Mouse (Mus musculus) olfactory bulb, adult 2 months (tissue): ENCODE data around the gene Nat10.

Source experiments
- CTCF ChIP-seq: fragments of 200-500 bp; IDR thresholded peaks from 2 replicates; pipeline ENCODE4 v1.5.1; 2012; ENCODE audit warnings: low read depth, mild to moderate bottlenecking, low read length, moderate library complexity; ENCODE audit not compliant: insufficient read depth
- POLR2A ChIP-seq: fragments of 200-500 bp; IDR thresholded peaks from 2 replicates; pipeline ENCODE4 v1.6.1; 2012; ENCODE audit warnings: mild to moderate bottlenecking, low read depth, low read length, moderate library complexity; ENCODE audit not compliant: insufficient read depth

DNA sequence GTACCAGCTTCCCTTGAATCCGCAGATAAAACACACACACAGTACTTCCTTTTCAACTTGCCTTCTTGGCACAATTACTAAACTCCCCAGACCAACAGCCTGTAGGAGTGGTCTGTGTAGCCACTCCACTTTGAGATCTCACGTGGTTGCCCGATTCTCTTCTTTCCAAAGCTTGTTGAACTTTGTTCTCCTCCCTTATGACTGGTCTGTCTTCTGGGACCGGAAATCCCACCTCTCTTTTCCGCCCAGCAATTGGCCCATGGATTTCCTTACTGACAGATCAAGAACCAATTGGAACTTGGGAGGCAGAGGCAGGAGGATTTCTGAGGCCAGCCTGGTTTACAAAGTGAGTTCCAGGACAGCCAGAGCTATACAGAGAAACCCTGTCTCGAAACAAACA, 49.3 kb upstream of the Nat10 start:
- TF ChIP-seq POLR2A: no peak
- no peak for TF ChIP-seq CTCF
